Mouse (Mus musculus) CH12F3 (cell line): ENCODE data around the gene 4930432K21Rik.

Experiments
- in situ Hi-C: fragments of 300-500 bp; cut with MboI; formaldehyde crosslinking; loops from 2 replicates; pipeline ENCODE4 v1.14.3; 2020; ENCODE audit warnings: low sequenced_read_pairs

The 4930432K21Rik gene

DNA sequence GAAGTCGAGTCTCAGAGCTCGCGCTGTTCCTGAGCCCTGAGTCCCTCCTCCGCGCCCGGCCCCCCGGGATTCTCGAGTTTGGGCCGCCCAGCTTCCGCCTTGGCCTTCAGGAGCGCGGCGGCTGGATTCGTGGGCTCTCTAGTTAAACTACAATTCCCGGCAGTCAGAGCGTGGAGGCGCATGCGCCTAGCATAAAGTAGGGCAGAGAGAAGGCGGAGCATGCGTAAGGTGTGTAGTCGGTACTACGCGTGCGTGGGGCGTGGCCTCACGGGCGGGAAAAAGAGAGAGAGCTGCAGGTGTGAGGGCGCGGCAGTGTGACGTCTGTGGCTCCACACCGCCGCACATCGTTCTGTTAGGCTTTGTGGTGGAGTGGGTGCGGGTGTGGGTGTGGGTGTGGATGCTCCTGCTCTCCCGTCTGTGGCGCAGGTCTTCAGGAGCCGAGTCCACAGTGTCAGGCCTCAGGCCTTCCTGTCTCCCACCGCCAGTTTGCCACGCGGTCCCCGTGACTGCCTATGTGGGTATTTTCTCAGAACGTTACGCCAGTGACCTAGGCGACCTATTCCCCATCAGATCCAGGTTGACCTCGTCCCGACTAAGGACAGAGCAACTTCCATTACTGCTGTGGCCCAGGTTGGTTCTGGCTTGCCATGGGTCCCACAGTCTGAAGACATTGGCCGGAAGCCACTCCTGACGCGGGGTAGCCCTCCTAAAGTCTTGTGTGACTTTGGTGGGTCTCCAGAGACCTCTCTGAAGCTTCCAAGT is at the start of gene 4930432K21Rik, which contains the start of gene Cc2d1a:
Gene 4930432K21Rik (plus strand): TSS at position 257 of the 762 bp plus-strand sequence.
Gene Cc2d1a (minus strand): TSS at position 168 of the 762 bp plus-strand sequence.
- in situ Hi-C loops: no loop called here

GRCm38 (mm10) chr8:84098376-84098775 is 49.4 kb upstream of the 4930432K21Rik start:
- in situ Hi-C loops: no loop called here

DNA sequence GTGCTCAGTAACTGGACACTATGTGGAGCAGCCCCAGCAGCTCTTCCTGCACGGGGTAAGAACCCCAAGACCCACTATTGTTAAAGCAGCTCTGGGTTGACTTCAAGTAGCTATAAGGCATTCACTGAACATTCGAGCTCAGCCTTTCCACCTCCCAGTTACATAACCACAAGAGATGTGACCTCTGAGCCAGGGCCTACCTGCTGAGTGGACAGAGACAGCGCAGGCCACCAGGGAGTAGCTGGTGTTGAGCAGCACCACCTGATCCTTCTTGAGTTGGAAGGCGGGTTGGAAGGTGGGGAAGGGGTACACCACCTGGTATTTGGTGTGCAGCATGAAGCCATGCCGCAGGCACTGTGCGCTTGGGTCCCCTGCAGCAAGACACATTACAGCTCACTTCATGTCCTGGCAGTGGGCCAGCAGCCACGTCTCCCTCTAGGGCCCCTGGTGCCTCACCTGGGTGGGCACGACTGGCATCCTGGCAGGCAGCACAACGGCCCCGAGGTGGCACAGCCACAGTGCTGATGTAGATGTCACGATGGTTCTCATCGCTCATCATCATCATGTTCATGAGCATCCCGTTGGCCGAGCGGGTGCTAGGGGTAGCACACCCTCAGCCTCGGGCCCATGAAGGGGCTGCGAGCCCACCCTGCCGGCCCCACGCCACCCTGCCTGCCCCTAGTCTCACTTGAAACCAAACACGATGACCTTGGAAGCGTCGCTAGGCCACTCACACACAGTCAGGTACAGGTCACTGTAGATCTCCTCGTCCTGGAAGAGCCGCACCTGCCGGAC is 46.2 kb upstream of the 4930432K21Rik start:
- in situ Hi-C loops: no loop called here

DNA sequence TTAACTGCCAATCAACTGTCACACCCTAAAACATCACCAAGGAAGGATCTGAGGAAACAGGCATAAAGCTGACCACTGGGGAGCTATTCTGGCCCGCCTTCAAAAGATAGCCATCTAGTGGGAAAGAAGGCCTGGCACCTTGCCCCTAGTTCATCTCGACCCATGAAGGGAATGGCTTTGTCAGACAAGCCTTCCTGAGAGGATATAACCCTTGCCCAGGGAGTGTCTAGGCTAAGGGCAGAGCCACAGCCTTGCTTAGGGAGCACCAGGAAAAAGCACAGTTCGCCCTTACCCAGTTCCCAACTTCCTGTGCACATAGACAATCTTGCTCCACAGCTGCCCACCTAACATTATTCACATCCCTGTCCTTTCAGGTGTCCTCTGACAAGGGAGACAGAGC is 44.2 kb upstream of the 4930432K21Rik start:
- in situ Hi-C loops: no loop called here

- in situ Hi-C loops: no loop called here
These were observed 43.6 kb upstream of the 4930432K21Rik start for GRCm38 (mm10) chr8:84104221-84104620.

- in situ Hi-C loops: no loop called here
These were observed 42.9 kb upstream of the 4930432K21Rik start, which contains the start of gene Dcaf15 for GRCm38 (mm10) chr8:84104697-84105609. TSS of gene Dcaf15 (minus strand) at chr8:84104768.

GRCm38 (mm10) chr8:84105676-84106075 is 42.1 kb upstream of the 4930432K21Rik start:
- in situ Hi-C loops: no loop called here

DNA sequence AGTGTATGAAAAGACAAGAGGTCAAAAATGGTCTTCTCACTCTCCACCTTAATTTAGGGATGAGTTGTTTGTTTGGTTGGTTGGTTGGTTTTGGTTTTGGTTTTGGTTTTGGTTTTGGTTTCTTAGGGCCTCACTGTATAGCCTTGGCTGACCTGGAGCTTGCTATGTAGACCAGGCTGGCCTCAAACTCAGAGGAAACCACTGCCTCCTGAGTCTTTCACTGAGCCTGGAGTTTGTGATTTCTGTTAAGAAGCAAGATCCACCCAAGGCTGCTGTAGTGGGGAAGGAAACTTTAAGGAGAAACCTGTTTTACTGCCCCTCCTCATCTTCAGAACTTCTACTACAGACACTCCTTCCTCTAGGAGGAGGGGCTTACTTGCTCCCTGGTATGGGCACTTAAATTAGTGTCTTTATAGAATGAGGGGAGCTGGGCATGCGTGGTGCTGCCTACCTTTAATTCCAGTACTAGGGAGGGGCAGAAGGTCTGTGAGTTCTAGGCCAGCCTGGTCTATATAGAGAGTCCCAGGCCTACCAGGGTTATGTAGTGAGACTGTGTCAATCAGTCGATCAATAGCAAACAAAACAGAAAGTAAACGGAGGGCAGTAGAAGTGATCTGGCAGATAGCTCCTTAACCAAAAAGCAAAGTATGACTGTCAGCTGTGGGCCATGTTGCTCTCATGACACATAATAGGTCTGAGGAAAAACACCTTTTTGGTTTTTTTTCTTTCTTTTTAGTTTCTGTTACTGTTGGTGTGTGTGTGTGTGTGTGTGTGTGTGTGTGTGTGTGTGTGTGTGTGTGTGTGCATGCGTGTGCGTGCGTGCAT is 41.4 kb upstream of the 4930432K21Rik start:
- in situ Hi-C loops: no loop called here

- in situ Hi-C loops: no loop called here
These were observed 32.2 kb upstream of the 4930432K21Rik start for GRCm38 (mm10) chr8:84115646-84116045.

GRCm38 (mm10) chr8:84122151-84122550 is 25.7 kb upstream of the 4930432K21Rik start:
- in situ Hi-C loops: no loop called here

- in situ Hi-C loops: no loop called here
These were observed 22.2 kb upstream of the 4930432K21Rik start, which contains the start of gene Podnl1 for GRCm38 (mm10) chr8:84125656-84126055. TSS of gene Podnl1 (plus strand) at chr8:84125989.

DNA sequence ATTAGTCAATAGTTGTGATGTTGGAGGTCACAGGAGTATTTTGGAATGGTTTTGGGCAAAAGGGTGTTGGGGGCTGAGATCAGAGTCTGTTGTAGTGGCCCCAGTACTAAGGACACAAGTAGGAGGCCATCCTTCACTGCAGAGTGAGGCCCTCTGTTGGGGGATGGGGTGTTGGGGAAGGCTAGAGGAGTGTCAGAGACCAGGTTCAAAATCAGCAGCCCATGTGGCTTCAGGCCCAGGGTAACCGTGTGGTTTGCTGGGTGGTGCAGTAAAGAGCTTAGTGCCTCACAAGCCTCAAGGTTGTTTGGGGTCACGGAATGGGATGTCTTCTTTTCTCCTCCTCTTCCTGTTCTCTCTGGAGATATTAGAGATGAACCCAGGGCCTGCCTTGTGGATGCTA is 21.1 kb upstream of the 4930432K21Rik start:
- in situ Hi-C loops: no loop called here

DNA sequence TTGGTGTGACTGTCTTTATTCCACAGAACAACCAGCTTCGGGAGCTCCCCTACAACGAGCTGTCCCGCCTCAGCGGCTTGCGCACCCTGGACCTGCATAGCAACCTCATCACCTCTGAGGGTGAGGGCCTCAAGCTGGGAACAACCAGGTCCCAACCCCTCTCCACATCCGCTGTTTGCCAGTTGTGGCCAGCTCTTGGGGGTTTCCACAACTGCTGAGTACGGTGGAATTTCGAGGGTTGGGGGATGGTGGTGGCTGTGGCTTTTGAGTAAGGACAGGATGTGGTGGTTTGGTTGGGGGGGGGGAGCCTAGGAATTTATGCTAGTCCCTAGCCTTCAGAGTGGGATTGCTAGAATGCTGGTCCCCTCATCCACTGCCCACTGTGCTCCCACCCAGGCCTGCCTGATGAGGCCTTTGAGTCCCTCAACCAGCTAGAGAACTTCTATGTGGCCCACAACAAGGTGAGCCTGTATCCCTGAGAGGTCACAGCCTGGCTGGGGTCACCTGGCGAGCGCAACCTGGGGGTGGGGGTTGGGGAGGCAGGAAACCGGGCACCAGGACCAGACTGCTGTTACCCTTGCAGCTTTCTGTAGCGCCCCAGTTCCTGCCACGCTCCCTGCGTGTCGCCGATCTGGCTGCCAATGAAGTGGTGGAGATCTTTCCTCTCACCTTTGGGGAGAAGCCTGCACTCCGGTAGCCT is 20.5 kb upstream of the 4930432K21Rik start:
- in situ Hi-C loops: no loop called here

GRCm38 (mm10) chr8:84128277-84128676 is 19.5 kb upstream of the 4930432K21Rik start:
- in situ Hi-C loops: no loop called here

DNA sequence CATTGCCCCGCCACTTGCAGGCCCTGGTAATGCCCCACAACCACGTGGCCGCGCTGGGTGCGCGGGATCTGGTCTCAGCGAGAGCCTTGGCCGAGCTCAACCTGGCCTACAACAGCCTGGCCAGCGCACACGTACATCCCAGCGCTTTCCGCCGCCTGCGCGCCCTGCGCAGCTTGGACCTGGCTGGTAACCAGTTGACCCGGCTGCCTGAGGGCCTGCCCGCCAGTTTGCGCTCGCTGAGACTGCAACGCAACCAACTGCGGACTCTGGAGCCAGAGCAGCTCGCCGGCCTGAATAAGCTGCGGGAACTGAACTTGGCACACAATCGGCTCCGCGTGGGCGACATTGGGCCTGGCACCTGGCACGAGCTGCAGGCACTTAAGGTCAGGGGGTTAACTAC is 17.0 kb upstream of the 4930432K21Rik start:
- in situ Hi-C loops: no loop called here

DNA sequence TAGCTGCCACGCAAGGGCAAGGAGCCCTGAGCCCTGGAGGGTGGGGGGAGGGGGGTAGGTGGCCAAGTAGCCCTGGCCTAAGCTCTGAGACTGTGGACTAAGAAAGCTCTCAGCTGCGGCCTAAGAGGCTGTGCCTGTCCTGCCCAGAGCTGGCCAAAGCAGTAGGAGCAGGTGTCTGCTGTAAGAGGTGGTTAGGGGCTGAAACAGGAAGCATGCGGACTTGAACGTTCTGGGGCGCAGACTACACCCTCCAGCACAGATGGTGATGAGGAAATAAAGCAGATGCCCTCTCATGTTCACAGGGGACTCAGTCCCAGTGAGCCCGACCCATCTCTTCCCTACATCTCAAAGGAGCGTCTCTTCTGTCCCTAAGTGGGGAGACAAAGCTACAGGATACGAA is 15.6 kb upstream of the 4930432K21Rik start:
- in situ Hi-C loops: no loop called here

DNA sequence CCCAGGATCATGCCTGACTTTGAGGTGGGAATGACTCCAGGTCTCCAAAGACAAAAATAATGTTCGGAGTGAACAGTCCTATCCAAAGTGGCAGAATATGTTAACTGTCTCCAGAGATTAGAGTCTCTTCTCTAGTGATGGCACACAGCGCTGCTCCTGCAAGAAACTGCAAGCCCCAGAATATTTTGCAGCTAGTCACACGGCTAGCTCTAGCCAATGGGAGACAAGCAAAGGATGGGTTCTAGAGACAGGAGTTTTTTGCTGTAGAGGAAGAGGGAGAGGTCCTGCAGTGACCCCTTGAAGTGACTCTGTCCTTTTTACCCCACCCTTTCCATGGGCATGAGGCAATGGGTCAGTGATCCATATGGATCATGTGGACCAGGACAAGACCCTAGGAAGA is 10.0 kb upstream of the 4930432K21Rik start:
- in situ Hi-C loops: no loop called here

DNA sequence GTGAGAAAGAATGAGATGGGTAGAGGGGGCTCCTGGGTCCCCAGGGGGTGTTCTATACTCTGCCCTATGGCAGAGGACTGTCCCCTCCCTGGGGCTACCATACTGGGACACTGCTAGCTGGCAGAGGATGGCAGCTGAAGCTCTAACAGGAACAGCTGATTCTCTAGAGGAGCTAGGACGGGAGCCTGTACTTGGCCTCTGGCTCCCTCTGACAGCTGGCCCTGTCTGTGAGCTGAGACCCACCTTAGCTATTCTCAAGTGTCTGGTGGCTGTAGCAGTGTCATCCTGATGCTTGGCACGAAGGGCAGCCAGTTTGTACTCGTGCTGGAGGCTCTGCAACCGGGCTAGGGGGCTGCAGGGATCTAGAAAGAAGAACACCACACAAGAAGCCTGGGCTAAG is 7.0 kb upstream of the 4930432K21Rik start:
- in situ Hi-C loops: no loop called here

DNA sequence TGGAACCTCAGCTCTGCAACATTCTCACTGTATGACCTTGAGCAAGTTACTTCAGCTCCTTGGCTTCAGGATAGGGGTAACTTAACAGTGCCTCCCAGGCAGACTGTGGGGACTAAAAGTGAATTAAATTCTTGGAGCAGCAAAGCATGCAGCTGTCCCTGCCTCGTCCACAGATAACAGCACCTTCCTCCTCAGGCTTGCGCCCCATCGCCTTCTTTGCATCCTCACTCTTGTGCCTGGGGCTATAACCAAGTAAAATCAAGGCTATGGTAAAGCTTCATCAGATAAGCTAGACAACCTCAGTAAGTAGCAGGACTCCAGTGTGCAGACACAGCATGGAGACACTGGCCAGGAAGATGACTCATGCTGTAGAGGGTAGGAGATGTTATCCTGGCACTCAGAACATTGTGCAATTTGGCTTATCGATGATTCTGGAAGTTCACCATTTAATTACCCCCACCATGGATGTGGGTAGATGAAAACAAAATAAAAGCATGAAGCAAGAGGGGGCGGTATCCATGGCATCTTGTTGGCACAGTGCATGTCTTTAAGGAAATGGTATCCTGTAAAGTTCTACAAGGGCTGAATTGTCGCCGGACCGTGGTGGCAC is 3.1 kb upstream of the 4930432K21Rik start:
- in situ Hi-C loops: no loop called here
